Mouse (Mus musculus) neutrophil, adult 83 days (primary cell): ENCODE results near the gene Vmn2r75. TPM values are rescaled to one million over a fixed set of nuclear protein-coding genes. Genes with fewer than 3 reads are reported as not detected.

ENCODE experiments used
- total RNA-seq, 2 experiments: library from RNA; stranded (reverse); gene quantifications; one replicate each; pipeline ENCODE4 v1.2.4; 2023

Vmn2r75 gene
- total RNA-seq: not detected

DNA sequence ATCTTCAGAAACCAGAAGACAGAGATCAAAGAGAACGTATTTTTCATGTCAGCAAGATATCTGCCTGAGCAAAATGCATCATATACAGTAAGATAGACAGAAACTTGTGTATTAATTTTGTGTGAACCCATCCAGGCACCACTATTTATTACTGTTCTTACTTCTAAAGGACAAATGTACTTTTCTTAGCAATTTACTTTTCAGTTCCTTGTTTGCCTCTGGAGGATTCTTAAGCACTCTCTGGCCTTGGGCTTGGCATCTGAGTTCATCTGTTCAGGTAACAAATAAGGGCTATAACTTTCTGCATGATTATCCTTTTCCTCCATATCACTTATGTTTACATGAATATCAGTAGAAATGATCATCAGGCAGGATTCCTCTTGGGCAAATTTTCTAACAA lies at the start of gene Vmn2r75:
Gene Vmn2r75, minus strand, starts transcription at position 101 of the 400 bp plus-strand sequence.

Other genes with a start within 250 kb of the Vmn2r75 start
- not detected for gene Vmn2r74, start 210.1 kb downstream of the Vmn2r75 start, total RNA-seq
- not detected for gene Vmn2r76, start 74.5 kb upstream of the Vmn2r75 start, total RNA-seq
- gene Olfr310, start 105.4 kb upstream of the Vmn2r75 start, total RNA-seq: not detected
- not detected for gene Olfr309, start 141.9 kb upstream of the Vmn2r75 start, total RNA-seq
- not detected for gene Olfr308, start 153.9 kb upstream of the Vmn2r75 start, total RNA-seq
- not detected for gene Olfr307, start 165.8 kb upstream of the Vmn2r75 start, total RNA-seq
- gene Olfr305, start 195.2 kb upstream of the Vmn2r75 start, total RNA-seq: not detected
- gene Olfr304, start 214.9 kb upstream of the Vmn2r75 start, total RNA-seq: not detected
- gene Olfr303, start 226.0 kb upstream of the Vmn2r75 start, total RNA-seq: not detected
- gene Olfr301, start 232.1 kb upstream of the Vmn2r75 start, total RNA-seq: not detected